Mouse (Mus musculus) ES-Bruce4 (cell line): ENCODE measurements around the gene Npw.

Experiments used
- CTCF ChIP-seq: IDR thresholded peaks from one replicate; pipeline ENCODE4 v1.8.1; 2011; ENCODE audit warnings: low read depth, low read length
- EP300 ChIP-seq: IDR thresholded peaks from 2 replicates; pipeline ENCODE4 v1.6.1; 2011; ENCODE audit warnings: low read depth, low read length; ENCODE audit not compliant: insufficient read depth
- POLR2A ChIP-seq: IDR thresholded peaks from one replicate; pipeline ENCODE4 v1.8.1; 2011; ENCODE audit warnings: low read length; ENCODE audit not compliant: insufficient read depth

DNA sequence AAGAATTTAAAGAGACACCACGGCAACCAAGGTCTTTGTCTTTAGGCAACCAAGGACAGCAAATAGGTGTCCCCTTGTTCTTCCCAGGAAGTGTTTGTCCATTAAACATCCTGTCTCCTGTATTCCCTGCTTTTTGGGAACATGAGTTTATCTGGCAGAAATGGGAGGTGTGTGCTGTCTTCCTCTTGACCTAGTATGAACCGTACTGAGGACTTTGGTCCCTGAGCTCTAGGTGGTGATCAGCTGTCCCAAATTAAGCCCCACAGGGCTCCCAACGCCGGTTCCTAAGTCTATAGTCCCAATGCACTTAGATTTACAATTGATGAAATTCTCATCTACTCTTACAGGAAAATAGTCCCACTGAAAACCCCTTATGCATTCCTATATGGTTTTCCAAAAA, 7.5 kb downstream of the Npw start:
- TF ChIP-seq CTCF (no peak), POLR2A (no peak), EP300 (no peak)
